Mouse (Mus musculus): ENCODE measurements around the gene Rbms3. TPM values are rescaled to one million over a fixed set of nuclear protein-coding genes. Genes with fewer than 3 reads are reported as not detected.

Gene Rbms3
- polyA plus RNA-seq, 1 experiment from 2014 or later: 48.9 TPM

DNA sequence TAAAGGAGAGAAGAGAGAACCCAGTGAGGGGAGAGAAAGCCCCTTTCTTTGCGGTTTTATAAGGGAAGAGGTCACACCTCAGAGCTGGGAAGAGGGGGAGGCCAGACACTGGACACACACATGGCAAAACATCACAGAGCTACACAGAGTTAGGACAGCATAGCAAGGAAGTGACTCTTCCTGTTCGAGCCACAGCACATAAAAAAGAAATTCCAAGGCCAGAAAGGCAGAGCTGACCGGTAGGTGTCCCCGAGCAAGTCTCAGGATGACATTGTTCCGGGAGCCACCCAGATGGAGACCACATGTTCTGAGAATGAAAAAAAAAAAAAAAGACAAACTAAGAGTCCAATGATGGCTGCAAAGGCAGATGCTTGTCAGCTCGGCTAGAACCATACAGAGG lies 424.3 kb downstream of the Rbms3 start:
- Histone ChIP-seq H3K36me3 (ENCODE audit: insufficient read depth, low read length) (no peaks in the 10 kb centered on the region), H3K9me3 (ENCODE audit: low read length) (no peaks in the 10 kb centered on the region), H3K27ac (ENCODE audit: low read length) (no peak overlapping the region), H3K4me2 (replicated peaks; ENCODE audit: low read depth, low read length) (no peak overlapping the region), H3K9ac (replicated peaks; ENCODE audit: low read depth) (no peak overlapping the region), H3K4me1 (ENCODE audit: insufficient read depth, low read depth, low read length) (no peaks in the 10 kb centered on the region; the same call in 1 of the 2 replicates), H3K27me3 (replicated peaks; ENCODE audit: insufficient read depth, low read length) (no peaks in the 10 kb centered on the region), H3K4me3 (ENCODE audit: low read depth, low read length) (no peak overlapping the region)
- TF ChIP-seq EP300 (IDR thresholded peaks at IDR 0.05) (no peak), CTCF (IDR thresholded peaks at IDR 0.05) (peak; percentile 32)
- DNase-seq (ENCODE audit: low spot score) (peak; percentile 16), ATAC-seq (peak; percentile 47)
- 38% methylated on average over 6 of the region's 6 CpGs for WGBS

DNA sequence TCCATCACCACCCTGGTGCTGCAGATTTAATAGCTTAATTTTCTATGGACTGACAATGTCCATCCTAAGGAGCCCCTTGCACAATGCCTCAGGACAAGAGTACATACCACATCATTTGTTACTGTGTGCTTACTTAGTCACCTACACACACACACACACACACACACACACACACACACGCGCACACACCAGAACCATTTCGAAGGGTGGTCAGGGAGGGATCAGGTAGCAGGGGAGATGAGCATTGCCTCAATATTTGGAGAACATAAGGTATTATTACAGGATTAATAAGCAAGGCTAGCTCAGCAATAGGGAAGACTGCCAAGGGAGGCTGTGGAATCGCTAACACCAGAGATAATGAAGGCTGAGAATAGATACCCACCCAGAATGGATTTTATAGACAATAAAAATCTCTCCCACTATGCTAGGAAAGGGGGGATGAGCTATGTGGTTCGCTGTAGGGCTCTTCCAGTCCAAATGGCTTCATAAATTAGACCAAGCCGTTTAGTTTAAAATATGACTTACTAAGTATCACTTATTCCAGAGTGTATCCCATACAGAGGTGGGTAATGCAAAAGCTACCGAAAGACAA lies 429.6 kb downstream of the Rbms3 start:
- no peaks in the 10 kb centered on the region for H3K36me3 ChIP-seq (ENCODE audit: insufficient read depth, low read length)
- TF ChIP-seq CTCF (IDR thresholded peaks at IDR 0.05) (no peak), EP300 (IDR thresholded peaks at IDR 0.05) (no peak)
- no peaks in the 10 kb centered on the region for H3K9me3 ChIP-seq (ENCODE audit: low read length)
- no peak overlapping the region for H3K9ac ChIP-seq (replicated peaks; ENCODE audit: low read depth)
- H3K4me3 ChIP-seq (ENCODE audit: low read depth, low read length): no peak overlapping the region
- no peaks in the 10 kb centered on the region for H3K27me3 ChIP-seq (replicated peaks; ENCODE audit: insufficient read depth, low read length)
- 84% methylated on average over 7 of the region's 7 CpGs for WGBS
- no peak overlapping the region for H3K27ac ChIP-seq (ENCODE audit: low read length)
- no peaks in the 10 kb centered on the region for H3K4me1 ChIP-seq (ENCODE audit: insufficient read depth, low read depth, low read length)
- DNase-seq (ENCODE audit: low spot score): no peak
- ATAC-seq: no peak
- H3K4me2 ChIP-seq (replicated peaks; ENCODE audit: low read depth, low read length): no peak overlapping the region

DNA sequence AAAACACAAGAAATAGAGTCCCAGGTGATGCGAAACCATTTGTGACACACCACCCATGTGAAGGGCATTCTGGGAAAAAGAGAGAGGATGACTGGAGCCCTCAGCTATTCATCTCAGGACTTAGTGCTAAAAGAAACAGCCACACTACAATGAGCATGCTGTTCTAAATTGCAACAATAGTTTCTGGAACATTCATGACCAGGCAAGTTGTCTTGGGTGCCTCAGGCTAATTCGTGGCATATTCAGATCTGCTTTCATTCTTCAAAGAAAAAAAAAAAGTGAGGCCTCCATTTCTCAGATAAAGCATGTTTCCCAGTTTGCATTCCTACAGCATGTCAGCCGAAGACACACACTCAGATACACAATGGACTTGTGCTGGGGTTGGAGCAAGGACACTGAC lies 432.2 kb downstream of the Rbms3 start:
- TF ChIP-seq CTCF (IDR thresholded peaks at IDR 0.05) (no peak), EP300 (IDR thresholded peaks at IDR 0.05) (no peak)
- Histone ChIP-seq H3K36me3 (ENCODE audit: insufficient read depth, low read length) (no peaks in the 10 kb centered on the region), H3K27ac (ENCODE audit: low read length) (no peak overlapping the region), H3K27me3 (replicated peaks; ENCODE audit: insufficient read depth, low read length) (no peaks in the 10 kb centered on the region), H3K4me1 (ENCODE audit: insufficient read depth, low read depth, low read length) (peaks cover 9% of the 10 kb centered on the region; the same call in 1 of the 2 replicates), H3K9me3 (ENCODE audit: low read length) (no peaks in the 10 kb centered on the region), H3K4me3 (ENCODE audit: low read depth, low read length) (no peak overlapping the region), H3K4me2 (replicated peaks; ENCODE audit: low read depth, low read length) (no peak overlapping the region), H3K9ac (replicated peaks; ENCODE audit: low read depth) (no peak overlapping the region)
- no peak for ATAC-seq
- DNase-seq (ENCODE audit: low spot score): no peak
- 81% methylated on average over 3 of the region's 3 CpGs for WGBS

GRCm38 (mm10) chr9:117192565-117193540 lies 436.9 kb downstream of the Rbms3 start:
- DNase-seq (ENCODE audit: low spot score) (peak; percentile 94), ATAC-seq (peak; percentile 93)
- no peaks in the 10 kb centered on the region for H3K9me3 ChIP-seq (ENCODE audit: low read length)
- 23% methylated on average over 14 of the region's 14 CpGs for WGBS
- H3K4me1 ChIP-seq (ENCODE audit: insufficient read depth, low read depth, low read length): peaks cover 10% of the 10 kb centered on the region; the same call in 1 of the 2 replicates
- peak overlapping the region; percentile 14; the same call in 1 of the 2 replicates for H3K4me2 ChIP-seq (replicated peaks; ENCODE audit: low read depth, low read length)
- TF ChIP-seq CTCF (IDR thresholded peaks at IDR 0.05): peak; percentile 41
- TF ChIP-seq EP300 (IDR thresholded peaks at IDR 0.05): 0 out of 2 replicates have a peak, but pooled peaks have one; percentile 9
- no peak overlapping the region for H3K4me3 ChIP-seq (ENCODE audit: low read depth, low read length)
- H3K27ac ChIP-seq (ENCODE audit: low read length): peak overlapping the region; percentile 76
- H3K36me3 ChIP-seq (ENCODE audit: insufficient read depth, low read length): no peaks in the 10 kb centered on the region
- no peak overlapping the region for H3K9ac ChIP-seq (replicated peaks; ENCODE audit: low read depth)
- H3K27me3 ChIP-seq (replicated peaks; ENCODE audit: insufficient read depth, low read length): no peaks in the 10 kb centered on the region

DNA sequence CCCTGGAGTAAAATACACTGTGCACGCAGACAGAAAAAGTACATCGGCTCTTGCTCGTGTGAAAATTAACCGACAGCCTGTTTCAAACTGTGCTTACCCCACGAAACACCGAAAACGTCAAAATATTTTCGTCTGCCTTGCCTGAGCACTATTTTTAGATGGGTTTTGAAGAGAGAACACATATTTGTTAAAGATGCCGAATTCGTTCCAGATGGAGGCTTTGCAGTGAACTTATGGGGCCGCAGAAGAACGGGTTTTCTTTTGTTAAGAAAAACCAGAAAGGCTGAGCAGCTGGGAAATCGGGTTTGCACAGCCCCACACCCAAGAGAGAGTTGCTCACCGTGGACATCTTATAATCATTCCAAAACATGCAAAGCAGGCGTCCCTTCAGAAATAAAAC lies 437.6 kb downstream of the Rbms3 start:
- H3K4me3 ChIP-seq (ENCODE audit: low read depth, low read length): no peak overlapping the region
- H3K4me2 ChIP-seq (replicated peaks; ENCODE audit: low read depth, low read length): peak overlapping the region; percentile 14; the same call in 1 of the 2 replicates
- no peaks in the 10 kb centered on the region for H3K27me3 ChIP-seq (replicated peaks; ENCODE audit: insufficient read depth, low read length)
- 39% methylated on average over 15 of the region's 15 CpGs for WGBS
- DNase-seq (ENCODE audit: low spot score): peak; percentile 26
- no peaks in the 10 kb centered on the region for H3K9me3 ChIP-seq (ENCODE audit: low read length)
- H3K9ac ChIP-seq (replicated peaks; ENCODE audit: low read depth): no peak overlapping the region
- H3K36me3 ChIP-seq (ENCODE audit: insufficient read depth, low read length): no peaks in the 10 kb centered on the region
- no peak for TF ChIP-seq EP300 (IDR thresholded peaks at IDR 0.05)
- no peak for TF ChIP-seq CTCF (IDR thresholded peaks at IDR 0.05)
- H3K27ac ChIP-seq (ENCODE audit: low read length): peak overlapping the region; percentile 76
- H3K4me1 ChIP-seq (ENCODE audit: insufficient read depth, low read depth, low read length): peaks cover 10% of the 10 kb centered on the region; the same call in 1 of the 2 replicates
- no peak for ATAC-seq

- DNase-seq (ENCODE audit: low spot score) (no peak), ATAC-seq (no peak)
- Histone ChIP-seq H3K36me3 (ENCODE audit: insufficient read depth, low read length) (no peaks in the 10 kb centered on the region), H3K4me3 (ENCODE audit: low read depth, low read length) (no peak overlapping the region), H3K27ac (ENCODE audit: low read length) (no peak overlapping the region; the same call in 1 of the 2 replicates), H3K9ac (replicated peaks; ENCODE audit: low read depth) (no peak overlapping the region), H3K4me1 (ENCODE audit: insufficient read depth, low read depth, low read length) (peaks cover 6% of the 10 kb centered on the region; the same call in 1 of the 2 replicates), H3K9me3 (ENCODE audit: low read length) (no peaks in the 10 kb centered on the region), H3K27me3 (replicated peaks; ENCODE audit: insufficient read depth, low read length) (no peaks in the 10 kb centered on the region), H3K4me2 (replicated peaks; ENCODE audit: low read depth, low read length) (no peak overlapping the region)
- 67% methylated on average over 3 of the region's 3 CpGs for WGBS
- TF ChIP-seq EP300 (IDR thresholded peaks at IDR 0.05): no peak
These were observed 441.3 kb downstream of the Rbms3 start for GRCm38 (mm10) chr9:117188406-117188805.
